Mouse (Mus musculus): ENCODE results near the gene Cep152.
A peak's percentile ranks its signal among the peaks of the same experiment; 100 is the strongest.

Gene Cep152

DNA sequence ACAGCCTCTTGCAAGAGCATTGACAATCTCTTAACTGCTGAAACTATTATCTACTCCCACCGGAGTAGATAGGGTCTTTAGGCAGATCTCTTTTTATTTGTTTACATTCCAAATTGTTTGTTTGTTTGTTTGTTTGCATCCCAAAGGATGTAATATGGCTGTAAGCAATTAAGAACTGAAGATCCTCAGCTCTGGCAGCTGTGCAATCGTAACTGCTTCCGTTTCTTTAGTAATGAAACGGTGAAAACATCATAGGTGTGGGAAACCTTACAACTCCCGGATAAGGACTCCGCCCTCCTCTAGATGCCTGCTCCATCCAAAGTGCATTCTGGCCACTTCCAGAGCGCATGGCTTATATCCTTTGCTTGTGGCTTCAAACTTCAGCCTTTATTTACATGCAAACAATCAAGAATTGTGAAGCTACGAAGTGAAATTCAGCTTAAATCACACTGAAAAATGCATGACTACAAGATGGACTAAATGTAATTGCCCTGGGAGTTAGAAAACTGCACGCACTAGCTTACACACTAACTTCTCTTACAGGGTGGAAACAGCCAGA is 707 bp downstream of the Cep152 start:
- DNase-seq, result peak in 1 of 2 experiments; percentile 15

DNA sequence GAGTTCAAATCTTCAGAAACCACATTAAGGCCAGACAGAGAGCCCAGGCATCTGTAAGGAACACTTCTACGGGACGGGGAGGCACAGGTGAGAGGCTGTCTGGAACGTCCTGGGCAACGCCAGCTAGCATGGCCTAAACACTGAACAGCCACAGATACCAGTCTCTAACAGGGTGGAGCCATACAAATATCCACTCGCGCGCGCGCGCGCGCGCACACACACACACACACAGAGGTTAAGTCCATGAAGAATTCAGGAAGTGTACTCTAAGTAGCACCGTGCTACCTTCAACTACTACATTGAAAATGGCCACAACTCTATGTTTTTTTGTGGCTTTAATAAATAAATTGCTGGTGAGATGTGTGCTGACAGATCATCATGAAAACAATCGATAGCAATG is 1.7 kb downstream of the Cep152 start:
- DNase-seq, result no peak

DNA sequence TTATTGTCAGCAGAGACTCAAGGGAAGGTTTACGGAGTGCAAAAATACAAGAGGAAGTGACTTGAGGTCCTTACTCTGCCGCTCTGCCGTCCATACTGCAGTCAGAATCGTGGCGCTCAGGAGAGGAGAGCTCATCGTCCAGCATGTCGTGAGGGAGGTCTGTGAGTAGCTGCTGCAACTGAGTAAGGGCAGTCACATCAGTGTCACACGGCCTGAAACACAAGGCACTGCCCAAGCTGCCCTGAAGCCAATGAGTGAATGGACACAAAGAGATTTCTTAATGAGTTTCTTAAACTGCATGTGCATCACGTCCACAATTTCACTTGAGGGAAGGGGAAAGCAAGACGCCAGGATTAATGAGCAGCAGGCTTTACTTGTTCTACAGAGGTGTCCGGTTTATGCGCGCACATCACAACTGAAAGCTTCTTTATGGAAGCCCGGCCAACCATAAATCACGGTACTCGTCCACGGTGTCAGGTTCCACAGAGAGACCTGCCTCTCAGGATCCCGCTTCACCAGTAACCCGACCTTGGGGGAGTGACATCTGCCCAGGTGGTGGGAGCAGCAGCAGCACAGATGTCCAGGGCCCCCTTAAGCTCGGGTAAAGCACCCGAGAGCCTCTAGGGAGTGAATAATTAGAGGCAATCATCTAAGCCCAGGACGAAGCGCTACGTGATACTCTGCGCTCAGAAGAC is 4.6 kb downstream of the Cep152 start:
- DNase-seq, result peak; percentile 39 to 54

DNA sequence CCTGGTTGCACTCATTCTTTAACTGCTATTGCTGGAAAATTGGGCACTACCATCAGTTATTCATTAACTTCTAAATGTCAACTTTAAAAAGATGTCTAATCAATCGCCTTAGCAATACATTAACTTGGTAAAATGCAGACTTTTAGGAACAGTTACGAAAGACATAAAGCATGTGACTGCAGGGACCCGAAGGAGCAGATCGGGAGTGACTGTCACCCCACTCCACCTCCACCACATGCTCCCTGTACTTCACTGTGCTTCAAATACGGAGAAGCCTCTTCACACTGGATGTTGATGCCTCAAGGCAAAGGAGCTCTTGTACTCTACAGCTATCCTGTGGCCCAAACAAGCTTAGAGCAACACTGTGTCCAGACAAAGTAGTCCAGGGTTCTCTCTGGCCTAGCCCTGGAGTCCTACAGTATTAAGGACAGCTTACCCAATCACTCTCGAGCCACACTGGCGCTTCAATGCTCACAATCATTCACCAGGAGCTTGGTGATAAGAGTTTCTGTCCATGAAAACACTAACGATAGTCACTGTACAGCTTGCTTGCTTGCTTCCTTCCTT is 9.0 kb downstream of the Cep152 start:
- no peak for DNase-seq

DNA sequence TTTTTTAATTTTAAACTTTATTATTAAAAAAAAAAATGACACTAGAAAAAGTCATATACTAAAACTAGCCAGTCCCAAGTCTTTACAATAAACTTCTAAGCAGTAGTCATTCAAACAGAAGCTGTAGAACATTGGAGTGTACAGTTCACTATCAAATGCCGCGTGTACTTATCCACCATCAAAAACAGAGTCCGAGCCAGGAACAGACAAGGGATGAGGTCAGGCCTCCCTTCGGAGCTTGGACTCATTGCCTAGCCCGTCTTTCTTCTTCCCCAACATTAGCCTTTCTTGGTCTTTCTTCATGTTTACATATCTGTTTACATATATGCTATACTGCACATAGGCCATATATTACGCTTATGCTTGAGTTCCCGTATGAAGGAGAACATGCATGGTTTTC is 9.5 kb downstream of the Cep152 start:
- no peak for DNase-seq

DNA sequence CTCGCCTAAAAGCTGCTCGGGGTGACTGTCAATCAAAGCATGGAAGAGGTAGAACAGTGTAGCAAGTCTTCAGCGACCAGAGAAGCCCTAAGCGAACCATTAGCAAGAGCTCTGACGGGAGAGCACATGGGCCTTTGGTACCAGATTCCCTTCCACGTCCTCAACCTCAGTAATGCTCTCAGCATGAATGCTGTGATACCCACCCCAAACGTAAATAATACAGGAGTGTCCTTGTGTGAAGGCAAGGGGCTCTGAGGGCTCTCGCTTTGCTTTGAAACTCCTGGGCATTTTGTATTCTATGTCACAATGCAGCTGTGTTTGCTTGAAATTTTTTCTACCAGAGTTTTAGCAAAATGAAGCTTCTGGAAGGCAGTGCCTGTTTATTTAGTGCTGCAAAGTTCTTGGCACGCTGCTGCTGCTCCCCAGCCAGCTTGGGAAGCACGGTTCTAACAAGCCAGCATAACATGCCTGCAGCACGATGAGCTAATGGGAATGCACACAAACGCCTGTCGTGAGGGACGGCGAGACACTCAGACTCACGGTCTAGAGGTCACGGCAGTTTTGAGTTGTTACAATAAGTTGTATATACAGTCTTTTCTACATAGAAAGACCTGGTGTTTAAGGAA is 18.6 kb downstream of the Cep152 start:
- DNase-seq, result peak in 1 of 2 experiments; percentile 27

DNA sequence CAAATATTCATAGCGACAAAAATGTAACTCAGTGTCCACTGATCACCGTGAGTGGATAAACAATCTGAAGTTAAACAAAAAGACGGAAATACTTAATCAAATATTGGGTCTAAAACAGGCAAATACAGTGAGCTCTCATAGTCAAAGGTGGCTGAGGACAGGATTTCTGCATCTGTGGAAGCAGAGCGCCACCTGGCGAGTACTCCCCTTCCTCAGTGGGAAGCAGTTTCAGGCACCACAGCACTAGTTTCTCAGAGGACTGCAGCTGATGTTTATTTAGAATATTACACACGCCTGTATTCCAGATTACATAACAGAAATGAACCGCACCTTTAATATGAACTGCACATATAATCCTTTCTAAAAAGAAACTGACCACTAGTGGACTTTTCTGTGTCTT is 20.3 kb downstream of the Cep152 start:
- DNase-seq, result peak; percentile 85 to 87

DNA sequence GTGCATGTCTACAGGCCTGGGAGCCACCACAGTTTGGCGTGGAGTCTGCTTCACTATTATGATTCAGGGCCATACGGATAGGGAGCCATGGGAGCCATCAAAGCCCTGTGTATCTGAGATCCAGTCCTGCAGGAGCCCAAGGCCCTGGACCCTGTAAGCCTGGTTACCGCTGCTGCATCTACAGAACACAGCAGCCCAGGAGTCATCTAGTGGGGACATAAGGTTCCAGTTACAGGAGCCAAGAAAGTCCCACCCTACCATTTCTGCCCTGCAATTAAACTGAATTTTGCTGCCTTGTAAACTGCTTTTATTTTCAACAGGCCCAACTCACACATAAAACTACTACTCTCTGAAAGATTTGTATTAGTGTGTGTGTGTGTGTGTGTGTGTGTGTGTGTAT is 21.9 kb downstream of the Cep152 start:
- DNase-seq, result no peak

DNA sequence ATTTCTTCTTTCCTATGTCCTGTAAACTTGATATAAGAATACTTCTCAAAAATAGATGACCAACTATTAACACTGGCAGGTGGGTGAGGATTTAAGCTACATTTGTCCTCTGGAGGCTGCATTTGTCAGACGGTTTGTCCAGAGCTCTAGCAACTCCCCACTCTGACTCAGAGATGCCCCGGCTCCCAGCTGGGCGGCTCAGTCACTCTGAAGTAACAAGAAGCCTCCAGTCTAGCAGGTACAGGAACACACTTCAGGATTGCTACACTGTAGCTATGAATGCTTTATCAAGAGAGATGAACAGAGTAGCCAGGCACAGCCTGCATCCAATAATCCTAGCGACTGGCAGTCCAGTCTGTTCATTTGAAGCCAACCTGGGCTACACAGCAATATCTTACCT is 26.0 kb downstream of the Cep152 start:
- no peak for DNase-seq

DNA sequence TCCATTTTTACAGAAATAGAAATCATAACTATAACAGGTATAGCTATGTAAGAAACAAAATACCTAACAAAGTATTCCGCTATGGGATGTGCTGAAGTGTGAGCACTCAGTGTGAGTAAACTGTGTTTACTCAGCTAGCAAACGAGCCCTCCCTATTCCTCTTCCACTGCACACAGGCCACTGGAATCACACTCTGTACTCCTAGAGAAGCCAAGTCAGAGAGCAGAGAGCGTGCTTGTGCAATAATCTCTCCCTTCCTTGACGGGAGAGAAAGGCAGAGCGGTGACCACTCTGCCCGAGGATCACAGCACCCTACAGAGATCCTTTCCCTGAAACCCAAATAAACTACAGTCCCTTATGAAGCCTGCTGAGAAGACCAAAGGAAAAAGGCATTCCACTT is 26.7 kb downstream of the Cep152 start:
- DNase-seq, result no peak

DNA sequence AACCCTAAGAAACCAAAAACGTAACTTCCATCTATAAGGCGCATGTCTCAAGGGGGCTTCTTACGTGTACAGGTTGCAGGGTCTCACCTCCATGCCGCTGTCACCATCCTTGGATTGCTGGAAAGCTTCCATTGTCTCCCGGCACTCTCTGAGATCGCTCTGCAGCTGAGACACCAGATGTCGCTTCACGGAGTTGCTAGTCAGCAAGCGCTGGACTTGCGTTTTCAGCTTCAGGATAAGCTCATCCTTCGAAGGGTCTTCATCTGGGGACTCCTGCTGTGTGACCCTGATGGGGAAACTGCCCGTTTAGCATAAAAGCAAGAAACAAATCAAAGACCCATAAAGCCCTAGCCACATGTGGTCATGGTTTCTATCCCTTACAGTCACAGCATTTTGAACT is 30.1 kb downstream of the Cep152 start:
- no peak for DNase-seq

DNA sequence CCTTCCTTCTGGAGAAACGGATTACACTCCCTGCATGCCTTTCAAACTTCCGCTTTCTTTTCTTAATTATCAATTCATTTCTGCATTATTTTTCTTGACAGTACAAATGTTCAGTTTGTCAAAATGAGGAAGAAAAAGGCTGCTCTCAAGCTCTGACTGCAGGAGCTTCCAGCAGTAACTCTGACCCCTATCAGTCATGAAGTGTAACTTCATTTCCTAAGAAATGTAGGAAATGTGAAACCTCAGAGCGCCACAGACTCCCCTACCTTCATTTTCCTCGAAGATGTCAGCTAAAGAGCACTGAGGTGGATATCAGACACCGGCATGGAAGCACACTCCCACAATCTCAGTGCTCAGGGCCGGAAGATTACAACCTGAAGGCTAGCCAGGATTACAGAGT is 30.8 kb downstream of the Cep152 start:
- DNase-seq, result no peak

DNA sequence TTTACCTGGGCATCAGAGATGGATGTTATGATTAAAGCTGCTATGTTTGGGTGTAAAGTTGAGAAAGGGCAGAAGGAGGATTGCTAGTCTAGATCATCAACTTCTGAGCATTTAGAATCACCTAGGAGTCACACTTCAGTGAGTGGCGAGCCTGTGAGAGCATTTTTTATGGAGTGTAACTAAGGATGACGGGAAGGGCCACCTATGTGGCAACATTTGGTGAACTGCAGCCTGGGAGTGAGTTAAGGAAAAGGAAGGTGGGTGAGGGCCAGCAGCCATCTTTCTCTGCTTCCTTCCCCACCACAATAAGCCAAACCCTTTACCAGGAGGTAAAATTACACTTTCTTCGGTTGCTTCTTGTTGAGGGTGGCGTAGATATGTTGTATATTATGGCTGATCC is 33.0 kb downstream of the Cep152 start:
- no peak for DNase-seq

DNA sequence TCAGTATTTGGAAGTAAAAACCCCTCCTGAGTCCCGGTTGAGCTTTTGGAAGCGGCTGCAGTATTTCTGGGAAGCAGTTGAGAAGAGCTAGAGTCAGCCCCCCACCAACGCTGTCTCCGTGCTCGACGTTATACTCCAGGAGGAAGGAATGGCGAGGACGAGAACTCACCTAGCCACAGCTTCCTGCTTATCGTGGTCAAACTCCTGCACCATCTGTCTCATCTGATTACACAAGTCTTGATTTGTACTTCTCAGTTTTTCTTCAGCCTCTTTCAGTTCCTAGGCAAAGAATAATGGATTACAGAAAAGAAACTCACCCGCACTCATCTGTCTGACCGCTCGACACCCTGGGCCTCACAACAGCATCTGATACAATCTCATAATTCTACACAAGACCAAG is 35.6 kb downstream of the Cep152 start:
- no peak for DNase-seq

DNA sequence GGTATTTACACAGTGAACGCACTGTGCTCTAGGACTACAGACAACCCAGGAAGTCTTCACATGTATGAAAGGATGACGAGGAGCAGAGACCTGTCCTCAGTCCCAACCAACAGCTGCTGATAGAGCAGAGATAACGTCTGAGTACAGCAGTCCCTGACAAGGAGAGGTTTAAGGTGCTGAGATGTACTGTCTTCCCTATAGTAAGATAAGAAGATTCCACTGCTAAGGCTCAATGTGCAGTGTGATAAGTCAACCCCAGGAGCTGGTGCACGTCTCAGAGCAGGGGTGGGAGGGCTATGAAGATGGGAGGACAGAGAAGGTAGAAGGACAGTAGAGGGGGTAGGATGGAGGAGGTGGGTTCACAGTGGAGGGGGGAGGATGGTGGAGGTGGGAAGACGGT is 43.8 kb downstream of the Cep152 start:
- DNase-seq, result no peak

DNA sequence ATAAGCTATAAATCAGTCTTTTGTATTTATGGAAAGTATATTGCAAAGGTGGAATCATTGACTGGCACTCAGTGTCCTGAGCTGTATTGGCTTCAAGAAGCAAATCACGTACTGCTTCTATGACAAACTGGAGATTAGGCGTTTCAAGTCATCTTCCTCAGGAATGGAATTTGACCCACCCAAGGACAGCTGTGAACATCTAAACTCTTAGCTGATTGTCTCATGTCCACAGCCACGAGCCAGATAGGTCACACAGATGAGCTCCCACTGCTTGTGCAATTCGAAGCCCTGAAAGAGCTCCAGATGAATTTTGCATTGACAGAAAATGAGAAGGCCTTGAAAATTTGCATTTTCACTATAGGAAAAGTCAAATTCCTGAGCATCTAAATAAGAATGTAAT is 47.2 kb downstream of the Cep152 start:
- DNase-seq, result no peak

DNA sequence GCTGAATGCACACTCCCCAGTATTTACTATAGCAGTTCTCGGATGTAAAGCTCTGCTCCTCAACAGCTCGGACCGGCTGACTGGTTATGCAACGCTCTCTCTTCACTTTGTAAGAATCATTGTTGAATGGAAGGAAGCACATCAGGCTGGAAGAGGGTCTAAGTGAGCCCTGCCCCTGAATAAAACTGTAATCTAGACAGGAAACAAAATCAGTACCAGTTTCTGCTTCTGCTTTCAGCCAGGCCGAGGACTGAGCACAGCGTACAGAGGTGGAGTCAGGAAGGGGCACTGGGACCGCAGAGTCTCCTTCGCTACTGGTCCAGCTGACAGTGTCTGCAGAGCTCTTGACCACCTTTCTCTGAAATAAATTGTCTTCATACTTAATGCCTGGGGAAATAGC is 48.4 kb downstream of the Cep152 start:
- DNase-seq, result no peak

DNA sequence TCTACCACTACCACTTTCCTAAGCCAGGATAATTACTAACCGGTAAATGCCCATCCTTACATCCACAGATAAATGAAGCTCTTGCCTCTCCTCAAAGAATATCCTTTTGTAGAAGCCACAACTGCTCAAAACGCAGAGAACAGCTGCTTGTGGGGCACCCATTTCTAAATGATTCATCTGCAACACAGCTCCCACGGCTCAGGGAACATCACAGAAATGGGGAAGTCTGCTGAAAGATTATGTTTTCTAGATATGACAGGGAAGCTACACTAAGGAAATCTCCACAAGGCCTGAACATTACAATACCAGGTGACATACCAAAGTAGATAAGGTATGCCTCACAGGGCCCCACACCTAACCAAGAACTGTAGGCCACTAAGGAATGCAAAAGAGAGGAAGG is 49.1 kb downstream of the Cep152 start:
- no peak for DNase-seq

DNA sequence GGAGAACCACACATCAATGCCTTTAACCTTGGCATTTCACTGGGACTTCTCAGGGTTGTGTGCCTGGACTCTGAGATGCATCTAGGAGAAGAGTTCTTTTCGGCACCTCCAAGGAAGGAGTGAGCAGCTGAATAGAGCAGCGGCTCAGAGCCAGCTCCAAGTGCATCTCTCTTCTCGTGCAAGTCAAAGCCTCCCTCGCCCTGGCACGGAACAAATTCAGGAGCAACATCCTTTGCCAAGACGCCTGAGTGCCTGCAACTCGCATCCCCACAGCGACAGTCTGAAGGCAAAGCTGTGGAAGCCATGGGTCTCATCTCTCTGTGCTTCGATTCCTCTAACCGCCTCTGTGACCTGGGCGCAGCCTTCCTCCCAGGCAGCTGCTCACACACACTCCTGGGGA is 61.0 kb downstream of the Cep152 start:
- no peak for DNase-seq

DNA sequence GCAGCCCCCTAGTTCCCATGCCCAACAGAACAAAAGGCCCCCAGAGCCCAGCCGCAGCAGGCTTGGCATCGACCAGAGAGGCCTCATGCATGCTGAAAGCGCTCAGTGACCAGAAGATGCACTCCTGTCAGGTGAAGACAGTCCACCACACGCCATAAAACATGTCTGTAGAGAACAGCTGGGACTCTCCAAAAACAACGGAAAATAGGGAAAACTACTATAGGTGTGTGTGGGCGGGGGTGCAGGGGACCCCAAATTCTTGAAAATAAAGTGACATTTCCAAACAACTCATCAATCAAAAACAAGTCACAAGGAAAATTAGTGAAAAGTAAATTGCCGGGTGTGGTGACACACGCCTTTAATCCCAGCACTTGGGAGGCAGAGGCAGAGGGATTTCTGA is 62.5 kb downstream of the Cep152 start:
- DNase-seq, result no peak

DNA sequence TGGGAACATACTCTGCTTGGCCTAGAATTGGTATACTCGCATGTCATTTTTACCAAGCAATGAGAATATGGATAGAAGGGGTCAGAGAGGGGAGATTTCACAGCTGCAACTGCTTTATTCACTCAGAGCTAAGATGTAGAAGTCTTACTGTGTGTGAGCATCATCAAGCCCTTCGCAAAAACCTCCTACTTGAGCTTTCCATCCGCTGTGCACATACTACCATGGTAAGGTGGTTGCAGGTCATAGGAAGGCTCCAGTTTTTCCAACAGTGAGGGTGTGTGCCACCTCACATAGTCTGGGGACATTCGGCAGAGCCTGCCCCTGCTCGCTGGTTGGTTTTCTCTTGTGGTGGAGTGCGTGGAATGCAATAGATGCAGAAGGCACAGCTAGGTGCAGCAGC is 64.9 kb downstream of the Cep152 start:
- DNase-seq, result no peak

DNA sequence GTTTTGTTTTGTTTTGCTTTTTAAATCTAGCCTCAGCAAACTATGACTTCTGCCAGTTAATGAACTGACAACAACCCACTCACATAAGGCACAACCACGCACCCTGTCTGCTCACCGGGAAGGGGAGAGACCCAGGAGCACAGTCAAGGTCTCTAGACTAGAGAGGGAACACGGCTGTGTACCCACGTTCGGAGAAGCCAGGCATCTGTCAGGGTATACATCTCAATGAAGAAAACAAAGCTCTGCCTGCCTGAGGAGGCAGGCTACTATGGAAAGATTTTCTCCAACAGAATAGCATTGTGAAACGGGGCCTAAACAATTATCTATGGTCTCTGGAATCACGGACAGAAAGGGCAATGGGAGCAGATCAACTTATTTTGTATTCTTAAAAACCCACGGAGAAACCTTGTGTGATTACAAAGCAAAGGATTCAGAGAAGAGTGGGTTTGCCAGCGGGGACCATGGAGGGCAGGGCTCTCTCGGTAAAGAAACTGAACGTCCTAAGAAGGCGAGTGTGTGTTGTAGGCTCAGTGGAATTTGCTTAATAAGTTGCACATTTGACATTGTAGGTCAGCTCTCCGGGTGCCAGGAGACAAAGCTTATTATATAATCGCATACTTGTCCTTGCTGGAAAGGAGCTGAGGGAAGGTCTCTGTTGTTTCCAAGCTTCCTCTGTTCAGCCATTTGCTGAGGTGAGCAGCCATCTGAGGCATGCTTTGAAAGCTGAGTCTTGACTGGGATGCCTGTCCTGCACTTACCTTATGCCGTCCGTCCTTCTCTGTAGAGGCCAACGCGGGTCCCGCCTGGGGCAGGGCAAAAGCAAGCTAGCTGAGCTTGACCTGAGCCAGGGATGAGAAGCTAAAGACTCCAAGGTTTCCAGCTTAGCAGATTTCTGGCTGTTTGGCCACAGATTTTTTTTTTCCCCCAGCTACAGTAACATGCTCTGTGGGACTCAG is 66.0 kb downstream of the Cep152 start:
- DNase-seq, result no peak

DNA sequence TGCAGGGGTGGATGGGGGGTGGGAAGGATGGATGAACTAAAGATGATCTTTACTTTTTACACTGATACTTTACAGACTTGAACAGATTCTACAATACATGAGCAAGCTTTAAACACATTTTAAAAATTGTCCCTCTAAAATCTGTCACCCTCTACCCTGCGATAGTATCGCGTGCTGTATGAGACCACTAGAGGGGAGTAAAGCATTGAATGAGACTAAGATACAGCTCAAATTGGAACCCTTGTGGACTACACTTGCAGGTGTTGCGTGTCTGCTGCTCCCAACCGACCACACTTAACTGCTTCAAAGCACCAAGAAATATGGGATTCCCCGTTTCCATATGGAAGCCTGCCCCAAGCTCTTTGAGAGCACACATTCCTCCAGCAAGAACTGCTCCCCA is 69.1 kb downstream of the Cep152 start:
- no peak for DNase-seq

Data from kidney, postnatal 4 days (tissue).